Mouse (Mus musculus): ENCODE measurements around the gene Dnajc15. TPM values are rescaled to one million over a fixed set of nuclear protein-coding genes. Genes with fewer than 3 reads are reported as not detected.
"Not testable (repeated sequence)": the region's sequence is repeated elsewhere in the genome, so short reads cannot be mapped to it uniquely, and the experiment has no call there.

Gene Dnajc15
- polyA plus RNA-seq, 1 experiment from 2014 or later, result 119 TPM

GRCm38 (mm10) chr14:77895951-77896350 lies 21.0 kb upstream of the Dnajc15 start:
- WGBS, result 83% methylated on average over 3 of the region's 3 CpGs
- no peak overlapping the region for H3K27ac ChIP-seq (replicated peaks; ENCODE audit: low read depth, low read length)
- no peaks in the 10 kb centered on the region for H3K9me3 ChIP-seq (ENCODE audit: control insufficient read depth, low read length)
- H3K27me3 ChIP-seq (ENCODE audit: control insufficient read depth, insufficient read depth, low read length), result no peaks in the 10 kb centered on the region
- no peak overlapping the region for H3K4me3 ChIP-seq (ENCODE audit: low read depth, low read length)
- H3K9ac ChIP-seq (ENCODE audit: low read length), result no peak overlapping the region
- H3K4me2 ChIP-seq (ENCODE audit: low read depth, severe bottlenecking), result no peak overlapping the region
- no peak for ATAC-seq (ENCODE audit: insufficient number of reproducible peaks, low FRiP score, low TSS enrichment, low read depth)
- H3K4me1 ChIP-seq (ENCODE audit: control insufficient read depth, insufficient read depth, low read length), result no peaks in the 10 kb centered on the region
- no peaks in the 10 kb centered on the region for H3K36me3 ChIP-seq (ENCODE audit: control insufficient read depth, insufficient read depth, low read length)
- no peak for DNase-seq (ENCODE audit: low spot score)

GRCm38 (mm10) chr14:77889911-77890310 lies 15.0 kb upstream of the Dnajc15 start:
- Histone ChIP-seq H3K4me3 (ENCODE audit: low read depth, low read length) (no peak overlapping the region), H3K36me3 (ENCODE audit: control insufficient read depth, insufficient read depth, low read length) (no peaks in the 10 kb centered on the region), H3K9me3 (ENCODE audit: control insufficient read depth, low read length) (no peaks in the 10 kb centered on the region), H3K27ac (replicated peaks; ENCODE audit: low read depth, low read length) (no peak overlapping the region), H3K27me3 (ENCODE audit: control insufficient read depth, insufficient read depth, low read length) (no peaks in the 10 kb centered on the region), H3K4me1 (ENCODE audit: control insufficient read depth, insufficient read depth, low read length) (no peaks in the 10 kb centered on the region), H3K9ac (ENCODE audit: low read length) (no peak overlapping the region), H3K4me2 (ENCODE audit: low read depth, severe bottlenecking) (no peak overlapping the region)
- DNase-seq (ENCODE audit: low spot score) (no peak), ATAC-seq (ENCODE audit: insufficient number of reproducible peaks, low FRiP score, low TSS enrichment, low read depth) (no peak)
- 84% methylated on average over 7 of the region's 7 CpGs for WGBS

GRCm38 (mm10) chr14:77886941-77887340 lies 12.0 kb upstream of the Dnajc15 start:
- WGBS, result 90% methylated on average over 4 of the region's 4 CpGs
- Histone ChIP-seq H3K4me2 (ENCODE audit: low read depth, severe bottlenecking) (no peak overlapping the region), H3K27ac (replicated peaks; ENCODE audit: low read depth, low read length) (no peak overlapping the region), H3K4me1 (ENCODE audit: control insufficient read depth, insufficient read depth, low read length) (no peaks in the 10 kb centered on the region), H3K4me3 (ENCODE audit: low read depth, low read length) (no peak overlapping the region), H3K36me3 (ENCODE audit: control insufficient read depth, insufficient read depth, low read length) (no peaks in the 10 kb centered on the region), H3K27me3 (ENCODE audit: control insufficient read depth, insufficient read depth, low read length) (no peaks in the 10 kb centered on the region), H3K9ac (ENCODE audit: low read length) (no peak overlapping the region), H3K9me3 (ENCODE audit: control insufficient read depth, low read length) (no peaks in the 10 kb centered on the region)
- ATAC-seq (ENCODE audit: insufficient number of reproducible peaks, low FRiP score, low TSS enrichment, low read depth) (no peak), DNase-seq (ENCODE audit: low spot score) (no peak)

GRCm38 (mm10) chr14:77886376-77886775 lies 11.5 kb upstream of the Dnajc15 start:
- no peaks in the 10 kb centered on the region for H3K9me3 ChIP-seq (ENCODE audit: control insufficient read depth, low read length)
- no peak overlapping the region for H3K4me3 ChIP-seq (ENCODE audit: low read depth, low read length)
- no peak for DNase-seq (ENCODE audit: low spot score)

GRCm38 (mm10) chr14:77882669-77883068 lies 7.7 kb upstream of the Dnajc15 start:
- ATAC-seq (ENCODE audit: insufficient number of reproducible peaks, low FRiP score, low TSS enrichment, low read depth) (no peak), DNase-seq (ENCODE audit: low spot score) (no peak)
- Histone ChIP-seq H3K4me2 (ENCODE audit: low read depth, severe bottlenecking) (no peak overlapping the region), H3K9me3 (ENCODE audit: control insufficient read depth, low read length) (no peaks in the 10 kb centered on the region), H3K4me1 (ENCODE audit: control insufficient read depth, insufficient read depth, low read length) (no peaks in the 10 kb centered on the region), H3K4me3 (ENCODE audit: low read depth, low read length) (no peak overlapping the region), H3K36me3 (ENCODE audit: control insufficient read depth, insufficient read depth, low read length) (no peaks in the 10 kb centered on the region), H3K27ac (replicated peaks; ENCODE audit: low read depth, low read length) (no peak overlapping the region), H3K27me3 (ENCODE audit: control insufficient read depth, insufficient read depth, low read length) (no peaks in the 10 kb centered on the region), H3K9ac (ENCODE audit: low read length) (no peak overlapping the region)
- 75% methylated on average over 6 of the region's 6 CpGs for WGBS

More at GRCm38 (mm10) chr14:77886376-77886775, 11.5 kb upstream of the Dnajc15 start:
- WGBS, result 89% methylated on average over 3 of the region's 3 CpGs
- no peaks in the 10 kb centered on the region for H3K4me1 ChIP-seq (ENCODE audit: control insufficient read depth, insufficient read depth, low read length)
- no peaks in the 10 kb centered on the region for H3K36me3 ChIP-seq (ENCODE audit: control insufficient read depth, insufficient read depth, low read length)
- no peak overlapping the region for H3K4me2 ChIP-seq (ENCODE audit: low read depth, severe bottlenecking)
- no peak overlapping the region for H3K9ac ChIP-seq (ENCODE audit: low read length)
- ATAC-seq (ENCODE audit: insufficient number of reproducible peaks, low FRiP score, low TSS enrichment, low read depth), result no peak
- H3K27me3 ChIP-seq (ENCODE audit: control insufficient read depth, insufficient read depth, low read length), result no peaks in the 10 kb centered on the region
- no peak overlapping the region for H3K27ac ChIP-seq (replicated peaks; ENCODE audit: low read depth, low read length)

- no peak overlapping the region for H3K9ac ChIP-seq (ENCODE audit: low read length)
- no peaks in the 10 kb centered on the region for H3K4me1 ChIP-seq (ENCODE audit: control insufficient read depth, insufficient read depth, low read length)
- no peak for DNase-seq (ENCODE audit: low spot score)
- H3K9me3 ChIP-seq (ENCODE audit: control insufficient read depth, low read length), result no peaks in the 10 kb centered on the region
- H3K27me3 ChIP-seq (ENCODE audit: control insufficient read depth, insufficient read depth, low read length), result no peaks in the 10 kb centered on the region
- WGBS, result 85% methylated on average over 1 of the region's 1 CpGs
- no peak overlapping the region for H3K4me3 ChIP-seq (ENCODE audit: low read depth, low read length)
- H3K4me2 ChIP-seq (ENCODE audit: low read depth, severe bottlenecking), result no peak overlapping the region
- no peak for ATAC-seq (ENCODE audit: insufficient number of reproducible peaks, low FRiP score, low TSS enrichment, low read depth)
- H3K36me3 ChIP-seq (ENCODE audit: control insufficient read depth, insufficient read depth, low read length), result no peaks in the 10 kb centered on the region
- no peak overlapping the region for H3K27ac ChIP-seq (replicated peaks; ENCODE audit: low read depth, low read length)
Measured at GRCm38 (mm10) chr14:77881998-77882397, 7.1 kb upstream of the Dnajc15 start.

GRCm38 (mm10) chr14:77877876-77878275 lies 3.0 kb upstream of the Dnajc15 start:
- H3K4me2 ChIP-seq (ENCODE audit: low read depth, severe bottlenecking); H3K9ac ChIP-seq (ENCODE audit: low read length); H3K27me3 ChIP-seq (ENCODE audit: control insufficient read depth, insufficient read depth, low read length); H3K27ac ChIP-seq (replicated peaks; ENCODE audit: low read depth, low read length); H3K4me3 ChIP-seq (ENCODE audit: low read depth, low read length); H3K4me1 ChIP-seq (ENCODE audit: control insufficient read depth, insufficient read depth, low read length); ATAC-seq (ENCODE audit: insufficient number of reproducible peaks, low FRiP score, low TSS enrichment, low read depth); DNase-seq (ENCODE audit: low spot score); H3K36me3 ChIP-seq (ENCODE audit: control insufficient read depth, insufficient read depth, low read length); H3K9me3 ChIP-seq (ENCODE audit: control insufficient read depth, low read length): not testable (repeated sequence)
- 79% methylated on average over 2 of the region's 2 CpGs for WGBS

- no peaks in the 10 kb centered on the region for H3K9me3 ChIP-seq (ENCODE audit: control insufficient read depth, low read length)
- H3K27ac ChIP-seq (replicated peaks; ENCODE audit: low read depth, low read length), result no peak overlapping the region
- no peak for DNase-seq (ENCODE audit: low spot score)
- H3K4me1 ChIP-seq (ENCODE audit: control insufficient read depth, insufficient read depth, low read length), result no peaks in the 10 kb centered on the region
- WGBS, result 78% methylated on average over 1 of the region's 1 CpGs
- H3K9ac ChIP-seq (ENCODE audit: low read length), result no peak overlapping the region
- H3K4me2 ChIP-seq (ENCODE audit: low read depth, severe bottlenecking), result no peak overlapping the region
- H3K36me3 ChIP-seq (ENCODE audit: control insufficient read depth, insufficient read depth, low read length), result no peaks in the 10 kb centered on the region
- no peak overlapping the region for H3K4me3 ChIP-seq (ENCODE audit: low read depth, low read length)
- H3K27me3 ChIP-seq (ENCODE audit: control insufficient read depth, insufficient read depth, low read length), result no peaks in the 10 kb centered on the region
- ATAC-seq (ENCODE audit: insufficient number of reproducible peaks, low FRiP score, low TSS enrichment, low read depth), result no peak
Measured at GRCm38 (mm10) chr14:77876199-77876598, 1.3 kb upstream of the Dnajc15 start.

- 93% methylated on average over 6 of the region's 6 CpGs for WGBS
- no peaks in the 10 kb centered on the region for H3K9me3 ChIP-seq (ENCODE audit: control insufficient read depth, low read length)
- no peaks in the 10 kb centered on the region for H3K36me3 ChIP-seq (ENCODE audit: control insufficient read depth, insufficient read depth, low read length)
- ATAC-seq (ENCODE audit: insufficient number of reproducible peaks, low FRiP score, low TSS enrichment, low read depth) (no peak), DNase-seq (ENCODE audit: low spot score) (no peak)
- H3K27ac ChIP-seq (replicated peaks; ENCODE audit: low read depth, low read length), result no peak overlapping the region
- no peak overlapping the region for H3K4me2 ChIP-seq (ENCODE audit: low read depth, severe bottlenecking)
- H3K27me3 ChIP-seq (ENCODE audit: control insufficient read depth, insufficient read depth, low read length), result no peaks in the 10 kb centered on the region
- H3K9ac ChIP-seq (ENCODE audit: low read length), result no peak overlapping the region
- no peaks in the 10 kb centered on the region for H3K4me1 ChIP-seq (ENCODE audit: control insufficient read depth, insufficient read depth, low read length)
- no peak overlapping the region for H3K4me3 ChIP-seq (ENCODE audit: low read depth, low read length)
Measured at GRCm38 (mm10) chr14:77871380-77871975, 3.4 kb downstream of the Dnajc15 start.
